Mouse (Mus musculus): ENCODE measurements at regions not wholly inside any gene's neighbourhood (a gene's known extent, or its start where the extent isn't known, plus 50 kb on each side); places are given as distances from the start of the nearest gene placed in this dataset.

DNA sequence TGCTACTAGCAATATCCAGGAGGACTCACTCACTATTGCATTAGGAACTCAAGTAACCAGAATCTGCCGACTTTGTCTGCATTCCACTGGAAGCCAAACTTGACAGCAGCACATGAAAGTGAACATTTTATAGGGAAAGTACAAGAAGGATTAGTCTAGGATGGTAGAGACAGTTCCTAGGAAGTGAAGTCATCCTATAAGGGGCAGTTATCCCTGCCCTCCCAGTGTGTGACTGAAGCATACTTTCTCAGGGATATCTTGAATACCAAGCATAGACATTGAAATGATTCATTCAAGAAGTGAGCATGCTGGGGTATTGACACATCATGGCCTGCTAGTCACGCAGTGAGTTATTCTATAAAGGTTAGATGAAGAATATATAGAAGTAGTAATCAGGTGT is 632.2 kb upstream of the Zeb2 start:
- DNase-seq (ENCODE audit: low spot score), result no peak

- peak; percentile 10 for DNase-seq (ENCODE audit: low spot score)
Observed at GRCm38 (mm10) chr2:45747263-45748236, 630.4 kb upstream of the Zeb2 start.

GRCm38 (mm10) chr2:45746606-45747005 is 629.4 kb upstream of the Zeb2 start:
- DNase-seq (ENCODE audit: low spot score), result no peak

DNA sequence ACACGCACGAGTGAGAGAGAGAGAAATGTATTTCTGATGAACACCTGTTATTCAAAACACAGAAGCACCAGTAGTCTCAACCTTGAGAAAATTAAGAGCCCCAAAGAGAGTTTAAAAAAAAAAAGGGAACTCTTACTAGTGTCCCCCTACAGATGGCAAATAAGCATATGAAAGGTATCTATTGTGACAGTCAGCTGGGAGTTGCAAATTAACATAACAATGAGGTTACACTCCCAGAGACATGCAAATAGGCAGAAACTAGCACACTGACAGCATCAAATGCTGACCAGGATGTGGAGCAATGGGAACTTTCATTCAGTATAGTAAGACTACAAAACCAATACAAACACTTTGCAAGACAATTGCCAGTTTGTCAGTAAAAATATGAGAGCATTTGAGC is 619.1 kb upstream of the Zeb2 start:
- DNase-seq (ENCODE audit: low spot score), result no peak

DNA sequence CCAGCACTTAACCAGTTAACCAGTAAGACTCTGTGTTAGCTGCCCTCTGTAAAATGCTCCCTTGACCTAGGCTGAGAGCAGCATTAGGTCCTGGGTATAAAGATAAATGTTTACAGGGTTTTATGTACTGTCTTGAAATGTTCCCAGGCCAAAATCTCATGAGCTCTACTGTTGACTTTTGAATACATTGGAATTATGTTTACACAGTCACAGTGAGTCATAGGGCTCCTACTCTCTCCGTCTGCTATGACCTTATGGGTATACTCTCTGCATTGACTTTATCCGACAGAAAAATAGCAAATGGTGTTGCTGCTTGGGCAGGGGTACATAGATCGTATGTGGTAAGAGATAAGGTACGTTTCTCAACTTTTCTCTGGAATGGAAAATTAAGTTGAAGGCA is 596.8 kb upstream of the Zeb2 start:
- DNase-seq (ENCODE audit: low spot score), result no peak

- no peak for DNase-seq (ENCODE audit: low spot score)
Observed at GRCm38 (mm10) chr2:45707026-45707425, 589.8 kb upstream of the Zeb2 start.

GRCm38 (mm10) chr2:45702511-45702910 is 585.3 kb upstream of the Zeb2 start:
- no peak for DNase-seq (ENCODE audit: low spot score)

- DNase-seq (ENCODE audit: low spot score), result no peak
Observed at GRCm38 (mm10) chr2:45700578-45700977, 583.4 kb upstream of the Zeb2 start.

DNA sequence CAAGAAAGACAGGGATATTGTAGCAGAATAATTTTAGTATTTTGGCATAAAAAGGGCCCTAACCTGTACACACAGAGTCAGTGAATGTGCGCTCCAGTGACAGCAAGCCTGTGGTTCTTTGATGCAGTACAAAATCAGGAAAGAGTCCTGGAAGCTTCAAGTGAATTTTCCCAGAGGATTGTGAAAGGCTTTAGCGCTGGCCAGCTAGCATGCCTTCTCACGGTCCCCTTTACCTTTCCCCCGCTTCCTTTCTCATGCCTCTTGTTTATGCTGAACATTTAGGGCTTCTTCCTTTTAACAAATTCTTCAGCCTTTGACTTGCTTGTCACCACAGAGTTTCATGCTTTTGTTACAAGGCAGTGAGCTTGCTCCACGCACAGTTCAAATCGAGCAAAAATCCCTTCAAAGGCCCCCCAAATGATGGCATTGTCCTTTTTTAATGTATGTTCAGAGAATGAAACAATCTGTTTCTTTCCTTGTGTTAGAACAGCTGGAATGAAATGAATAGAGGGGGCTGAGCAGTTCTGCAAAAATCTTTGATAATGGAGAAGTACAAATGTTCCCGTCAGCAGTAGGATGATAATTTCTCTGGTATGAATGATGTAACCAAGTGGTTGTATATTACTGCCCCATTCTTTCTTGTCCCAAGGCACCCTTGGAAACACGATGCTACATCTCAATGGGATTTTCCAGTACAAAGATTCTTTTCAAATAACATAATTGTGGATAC is 576.3 kb upstream of the Zeb2 start:
- no peak for DNase-seq (ENCODE audit: low spot score)

DNA sequence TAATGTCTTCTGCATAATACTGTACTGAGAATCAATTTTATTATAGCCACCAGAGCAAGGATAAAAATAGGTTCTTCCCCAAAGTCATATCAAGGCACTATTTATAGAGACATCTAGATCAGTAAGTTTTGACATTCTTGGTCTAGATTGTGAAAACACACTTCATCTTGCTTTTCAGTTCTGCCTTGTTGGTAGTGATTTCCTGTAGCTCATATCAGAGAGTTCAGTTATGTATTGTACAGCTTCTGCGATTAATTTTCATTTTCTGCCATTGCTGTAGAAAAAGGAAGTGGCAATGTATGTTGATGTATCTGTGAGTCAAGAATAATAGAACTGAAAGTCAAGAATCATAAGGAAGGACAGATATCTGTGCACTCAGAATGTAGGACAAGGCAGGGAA is 575.6 kb upstream of the Zeb2 start:
- DNase-seq (ENCODE audit: low spot score), result no peak

DNA sequence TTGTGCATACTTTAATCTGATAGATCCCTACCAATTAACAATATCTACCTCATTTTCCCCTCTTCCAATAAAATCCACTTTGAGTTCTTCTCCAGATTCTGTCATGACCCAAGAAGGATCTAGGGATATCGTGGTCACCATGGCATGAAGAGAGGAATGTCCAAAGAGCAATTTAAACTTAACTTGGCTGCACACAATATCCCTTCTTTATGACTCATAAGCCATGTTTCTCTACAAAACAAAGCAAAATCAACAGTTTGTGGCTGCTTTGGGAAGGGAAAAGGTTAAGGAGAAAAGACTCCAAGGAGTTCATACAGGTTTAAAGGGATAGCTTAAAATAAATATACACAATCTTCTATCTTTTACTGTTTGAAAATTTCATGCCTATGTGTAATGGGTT is 571.8 kb upstream of the Zeb2 start:
- DNase-seq (ENCODE audit: low spot score), result no peak

DNA sequence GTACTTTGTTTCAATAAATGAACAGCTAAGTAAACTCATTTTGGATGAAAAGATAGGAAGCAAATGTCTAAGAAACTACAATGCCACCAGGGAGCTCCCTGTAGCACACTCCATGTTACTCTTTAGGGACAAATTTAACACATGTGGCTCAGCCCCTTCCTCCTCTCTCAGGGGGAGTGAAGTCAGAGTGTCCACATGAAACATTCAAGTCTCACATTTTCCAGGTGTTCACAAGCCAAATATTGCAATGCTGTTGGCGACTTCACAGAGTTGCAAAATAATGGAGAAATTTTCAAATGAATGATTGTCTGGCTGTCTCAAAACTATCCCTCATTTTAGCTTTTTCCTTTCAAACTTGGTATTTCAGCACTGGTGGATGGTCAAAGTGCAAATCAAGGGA is 564.1 kb upstream of the Zeb2 start:
- no peak for DNase-seq (ENCODE audit: low spot score)

DNA sequence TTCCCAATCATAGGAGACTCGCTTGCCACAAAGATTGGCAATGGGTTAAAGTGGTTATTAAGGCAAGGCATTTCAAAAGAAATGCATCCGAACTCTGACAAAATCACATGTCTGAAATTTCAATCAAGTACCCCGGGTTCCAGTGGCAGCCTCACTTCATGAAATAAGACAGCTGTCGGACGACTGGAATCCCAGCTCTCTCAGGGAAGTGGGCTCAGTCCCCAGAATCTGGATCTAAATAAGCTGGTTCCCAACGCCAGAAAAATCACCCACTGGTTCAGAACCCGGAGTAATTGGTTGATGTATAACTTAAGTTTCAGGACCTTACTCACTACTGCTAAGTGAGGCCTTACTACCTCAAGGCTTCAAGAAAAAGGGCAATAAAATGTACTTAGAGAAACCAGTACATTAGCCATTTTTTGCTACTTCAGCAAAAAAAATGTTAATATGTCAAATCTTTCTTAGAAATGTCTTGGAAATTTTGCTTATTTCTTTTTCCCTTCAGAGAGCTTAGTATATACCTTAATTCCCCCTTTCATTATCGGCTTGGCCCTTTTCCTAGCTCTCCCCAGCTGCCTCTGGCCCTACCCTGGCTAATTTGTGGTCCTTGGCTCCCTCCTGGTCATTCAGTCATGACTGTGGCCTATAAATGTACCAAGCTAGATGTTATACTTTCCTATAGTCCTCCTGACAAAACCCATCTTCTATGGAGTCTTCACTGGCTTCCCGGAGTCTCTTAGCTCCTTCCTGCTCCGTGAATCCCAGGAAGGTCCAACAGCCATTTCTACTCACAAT is 562.1 kb upstream of the Zeb2 start:
- DNase-seq (ENCODE audit: low spot score), result no peak

DNA sequence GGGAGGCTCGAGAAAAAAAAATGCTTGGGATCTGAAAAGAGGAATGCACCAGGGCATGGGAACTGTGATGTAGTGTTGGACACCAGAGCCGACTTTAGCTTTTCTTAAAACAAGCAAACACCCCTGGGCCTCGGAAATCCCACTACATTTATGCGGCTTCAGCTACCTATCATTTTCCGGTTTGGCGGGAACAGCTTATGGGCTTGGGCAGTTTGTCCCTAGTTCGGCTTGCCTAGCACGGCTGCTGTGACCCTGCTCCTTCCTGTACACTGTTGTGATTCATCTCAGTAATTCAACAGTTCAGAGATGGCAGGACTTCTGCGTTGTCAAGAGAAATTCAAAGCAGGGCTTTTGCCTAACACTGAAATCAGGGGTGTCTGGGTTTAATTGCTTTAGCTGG is 561.5 kb upstream of the Zeb2 start:
- no peak for DNase-seq (ENCODE audit: low spot score)

DNA sequence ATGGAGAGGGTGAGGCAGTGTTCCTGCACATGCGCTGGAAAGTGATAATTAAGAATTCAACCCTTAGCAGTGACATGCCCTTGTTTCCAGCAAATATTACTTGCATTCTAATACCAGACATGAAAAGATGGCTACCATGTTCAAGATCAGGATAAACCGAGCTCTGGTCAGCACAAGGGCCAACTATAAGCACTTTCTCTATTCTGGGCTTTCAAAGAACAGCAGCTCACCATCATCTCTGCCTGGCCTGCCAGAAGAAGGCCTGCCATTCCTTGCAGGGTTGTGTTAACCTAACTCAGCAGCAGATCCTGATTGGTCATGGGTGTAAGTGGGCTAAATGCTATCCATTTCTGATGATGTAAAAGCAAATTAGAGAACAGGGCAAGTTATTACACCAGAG is 558.6 kb upstream of the Zeb2 start:
- no peak for DNase-seq (ENCODE audit: low spot score)

DNA sequence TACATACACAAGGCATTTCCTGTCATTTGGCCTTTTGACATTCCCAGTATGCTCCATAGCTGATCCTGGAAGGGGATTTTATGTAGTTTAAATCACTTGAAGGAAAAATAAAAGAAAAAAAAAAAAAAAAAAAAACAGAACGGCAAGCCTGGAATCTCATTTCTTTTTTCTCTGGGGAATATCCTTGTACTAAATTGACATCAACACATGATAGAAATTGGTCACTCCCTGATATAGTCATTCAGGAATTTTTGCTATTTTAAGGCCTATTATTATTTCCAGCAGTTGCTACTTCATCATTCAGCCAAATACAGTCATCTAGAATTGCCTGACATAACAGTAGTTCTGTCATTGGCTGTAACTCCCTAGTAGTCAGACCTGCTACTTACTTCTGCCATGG is 538.8 kb upstream of the Zeb2 start:
- DNase-seq (ENCODE audit: low spot score), result no peak

- DNase-seq (ENCODE audit: low spot score), result no peak
Observed at GRCm38 (mm10) chr2:45654693-45655092, 537.5 kb upstream of the Zeb2 start.

GRCm38 (mm10) chr2:45652977-45653376 is 535.8 kb upstream of the Zeb2 start:
- DNase-seq (ENCODE audit: low spot score), result no peak

GRCm38 (mm10) chr2:45650271-45650985 is 533.2 kb upstream of the Zeb2 start:
- DNase-seq (ENCODE audit: low spot score), result no peak

DNA sequence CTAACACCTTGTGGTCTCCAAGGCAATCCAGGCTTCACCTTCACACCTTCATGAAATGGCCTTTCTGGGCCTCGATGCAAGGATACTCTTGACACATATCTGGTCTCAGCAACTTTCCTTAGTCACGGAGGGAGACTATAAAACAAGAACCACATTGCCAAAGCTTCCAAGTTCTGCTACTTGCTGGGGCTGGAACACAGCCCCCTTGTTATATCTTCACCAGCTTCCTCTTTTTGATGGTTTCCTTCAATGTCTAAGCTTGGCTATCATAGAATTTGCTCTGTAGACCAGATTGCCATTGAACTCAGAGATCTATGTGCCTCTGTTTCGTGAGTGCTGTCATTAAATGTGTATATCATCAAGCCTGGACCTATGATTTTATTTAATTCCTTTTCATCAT is 530.7 kb upstream of the Zeb2 start:
- DNase-seq (ENCODE audit: low spot score), result no peak

DNA sequence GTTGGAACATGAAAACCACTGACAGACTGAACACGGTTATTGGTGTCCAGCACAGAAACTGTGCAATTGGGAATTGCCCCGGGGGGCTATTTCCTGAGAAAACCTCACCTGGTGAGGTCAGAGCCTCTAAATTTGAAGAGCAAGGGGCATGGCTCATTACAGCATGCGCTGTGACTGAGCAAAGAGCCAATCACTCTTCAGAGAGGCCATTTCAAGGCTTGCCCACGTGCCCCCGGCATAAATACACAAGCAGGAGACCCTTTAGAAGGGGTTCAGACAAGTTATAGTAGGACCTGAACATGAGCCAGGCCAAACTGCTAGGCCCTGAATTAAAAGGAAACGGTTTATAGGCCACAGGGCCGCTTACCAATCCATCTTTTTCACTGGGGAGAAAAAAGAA is 512.9 kb upstream of the Zeb2 start:
- no peak for DNase-seq (ENCODE audit: low spot score)

- DNase-seq (ENCODE audit: low spot score), result no peak
Observed at GRCm38 (mm10) chr2:45629616-45630015, 512.4 kb upstream of the Zeb2 start.

Data from ovary, adult 18-20 months (tissue).